Mouse (Mus musculus) CH12.LX (cell line): ENCODE results near the gene Vapb.

Experiments
- CTCF ChIP-seq, 2 experiments: IDR thresholded peaks in 1 of 2; conservative IDR thresholded peaks in 1 of 2; 2 replicates each; pipeline ENCODE4 v1.5.1; 2011 to 2012; ENCODE audit warnings: low read depth in 2 of 2, low read length in 2 of 2, improper control_type of control experiment in 1 of 2, inconsistent platforms in 1 of 2, mild to moderate bottlenecking in 1 of 2, moderate library complexity in 1 of 2
- HCFC1 ChIP-seq: IDR thresholded peaks from 2 replicates; pipeline ENCODE4 v1.6.1; 2012; ENCODE audit warnings: low read depth, mild to moderate bottlenecking, inconsistent platforms, low read length, improper control_type of control experiment
- JUND ChIP-seq: conservative IDR thresholded peaks from 2 replicates; pipeline ENCODE4 v1.6.1; 2011; ENCODE audit warnings: low read depth, low read length, improper control_type of control experiment
- POLR2A ChIP-seq: IDR thresholded peaks from 2 replicates; pipeline ENCODE4 v1.6.1; 2011; ENCODE audit warnings: low read depth, mild to moderate bottlenecking, improper control_type of control experiment, low read length
- UBTF ChIP-seq: IDR thresholded peaks from 2 replicates; pipeline ENCODE4 v1.6.1; 2012; ENCODE audit warnings: low read depth, mild to moderate bottlenecking, inconsistent platforms, low read length, improper control_type of control experiment, moderate library complexity

GRCm38 (mm10) chr2:173737222-173737989 lies at the start of gene Vapb:
- TF ChIP-seq CTCF (conservative IDR thresholded peaks at IDR 0.05 in 1 of 2, IDR thresholded peaks at IDR 0.05 in 1 of 2; ENCODE audit: low read depth in 2 of 2, low read length in 2 of 2) (no peak), HCFC1 (peak; percentile 78), POLR2A (peak; percentile 55), JUND (no peak), UBTF (no peak)
